Mouse (Mus musculus): Measurements from ENCODE around the gene Gm10721.
"Not testable (repeated sequence)": the region's sequence is repeated elsewhere in the genome, so short reads cannot be mapped to it uniquely, and the experiment has no call there.

GRCm38 (mm10) chr9:3029276-3030000, 16.5 kb downstream of the Gm10721 start:
- TF ChIP-seq CTCF (IDR thresholded peaks at IDR 0.05; ENCODE audit: extremely low read depth, insufficient read length, insufficient replicate concordance, low read depth, low read length); POLR2A (IDR thresholded peaks at IDR 0.05; ENCODE audit: low read depth, low read length): not testable (repeated sequence)

All from small intestine, adult 2 months (tissue).